Mouse (Mus musculus) C2C12 (cell line): Measurements from ENCODE around the gene Krt1.

Experiments
- CEBPB ChIP-seq: IDR thresholded peaks from one replicate; pipeline ENCODE4 v1.6.1; 2011; ENCODE audit warnings: low read depth, mild to moderate bottlenecking, control low read depth, moderate library complexity
- CTCF ChIP-seq: IDR thresholded peaks from one replicate; pipeline ENCODE4 v1.5.1; 2011; ENCODE audit not compliant: control insufficient read depth, insufficient read depth, insufficient read length
- MAX ChIP-seq: IDR thresholded peaks from one replicate; pipeline ENCODE4 v1.6.1; 2011; ENCODE audit warnings: mild to moderate bottlenecking, control low read depth
- MYOG ChIP-seq: IDR thresholded peaks from one replicate; pipeline ENCODE4 v1.6.1; 2011; ENCODE audit not compliant: control insufficient read depth, insufficient read length; ENCODE audit errors: extremely low read depth
- USF1 ChIP-seq: IDR thresholded peaks from one replicate; pipeline ENCODE4 v1.6.1; 2011; ENCODE audit warnings: low read depth, mild to moderate bottlenecking, control low read depth, moderate library complexity

DNA sequence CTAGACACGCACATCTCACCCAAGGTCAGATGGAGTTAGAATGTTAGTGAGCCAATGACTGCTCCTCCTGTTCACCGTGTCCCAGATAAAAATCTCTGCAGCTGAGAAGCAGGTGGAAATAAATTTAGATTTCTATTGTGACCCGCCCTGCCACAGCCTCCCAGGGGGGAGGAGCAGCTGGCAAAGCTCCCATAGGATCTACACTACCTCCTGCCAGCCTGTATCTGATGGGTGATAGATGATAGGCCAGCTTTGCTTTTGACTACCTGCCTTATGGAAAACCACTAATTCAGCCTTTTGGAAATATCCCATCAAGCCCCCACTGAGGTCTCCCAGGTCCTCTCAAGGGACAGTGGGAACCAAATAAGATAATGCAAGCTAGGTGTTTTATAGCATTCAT is 5.1 kb upstream of the Krt1 start:
- no peak for TF ChIP-seq CTCF
- TF ChIP-seq USF1: no peak
- no peak for TF ChIP-seq CEBPB
- TF ChIP-seq MAX: no peak
- no peak for TF ChIP-seq MYOG
